Mouse (Mus musculus) megakaryocyte, embryonic 14.5 days (primary cell): ENCODE data around the gene Wdr95.

Source experiments
- FLI1 ChIP-seq: IDR thresholded peaks from 2 replicates; pipeline ENCODE4 v1.6.1; 2012; ENCODE audit warnings: low read length, inconsistent platforms, mixed read lengths
- GATA1 ChIP-seq: IDR thresholded peaks from 3 replicates; pipeline ENCODE4 v1.6.1; 2012; ENCODE audit warnings: mixed read lengths, low read length, inconsistent platforms, borderline replicate concordance

- TF ChIP-seq FLI1 (no peak), GATA1 (no peak)
These were observed 39.3 kb upstream of the Wdr95 start for GRCm38 (mm10) chr5:149489136-149489535.
